Mouse (Mus musculus) lung, postnatal 0 days (tissue): ENCODE results near the gene Limd2. TPM values are rescaled to one million over a fixed set of nuclear protein-coding genes. Genes with fewer than 3 reads are reported as not detected.
A peak's percentile ranks its signal among the peaks of the same experiment; 100 is the strongest.

Source experiments
- ATAC-seq: fragments of 200-750 bp; cut with Nextera tagmentation; 2 replicates; pipeline ENCODE4 v1.8.0; 2017; ENCODE audit warnings: moderate library complexity
- DNase-seq: peaks from one replicate; pipeline ENCODE4 v3.0.0-alpha.2; 2016; ENCODE audit warnings: low spot score
- H3K27ac ChIP-seq: fragments of 300-500 bp; sonication (generic); 2 replicates; pipeline ENCODE4 v1.5.1; 2014; ENCODE audit warnings: antibody characterized with exemption, mild to moderate bottlenecking, low read length, mixed read lengths
- H3K27me3 ChIP-seq: fragments of 300-500 bp; sonication (generic); replicated peaks from 2 replicates; pipeline ENCODE4 v1.6.1; 2014; ENCODE audit warnings: low read length, mixed read lengths; ENCODE audit not compliant: insufficient read depth
- H3K36me3 ChIP-seq: fragments of 300-500 bp; sonication (generic); 2 replicates; pipeline ENCODE4 v1.6.1; 2014; ENCODE audit warnings: low read length, mixed read lengths; ENCODE audit not compliant: insufficient read depth
- H3K4me1 ChIP-seq: fragments of 300-500 bp; sonication (generic); 2 replicates; pipeline ENCODE4 v1.6.1; 2014; ENCODE audit warnings: antibody characterized with exemption, low read depth, low read length, mixed read lengths; ENCODE audit not compliant: insufficient read depth
- H3K4me2 ChIP-seq: fragments of 300-500 bp; sonication (generic); replicated peaks from 2 replicates; pipeline ENCODE4 v1.6.1; 2014; ENCODE audit warnings: low read depth, mild to moderate bottlenecking, low read length, moderate library complexity, mixed read lengths
- H3K4me3 ChIP-seq: fragments of 300-500 bp; sonication (generic); 2 replicates; pipeline ENCODE4 v1.5.1; 2014; ENCODE audit warnings: low read depth, low read length
- H3K9ac ChIP-seq: fragments of 300-500 bp; sonication (generic); replicated peaks from 2 replicates; pipeline ENCODE4 v1.6.1; 2014; ENCODE audit warnings: low read depth, mild to moderate bottlenecking
- H3K9me3 ChIP-seq: fragments of 300-500 bp; sonication (generic); 2 replicates; pipeline ENCODE4 v1.6.1; 2016; ENCODE audit warnings: low read length, mixed read lengths
- CTCF ChIP-seq: IDR thresholded peaks from 2 replicates; pipeline ENCODE4 v1.5.1; 2016; ENCODE audit warnings: antibody characterized with exemption, mild to moderate bottlenecking
- EP300 ChIP-seq: IDR thresholded peaks from 2 replicates; pipeline ENCODE4 v1.6.1; 2016; ENCODE audit warnings: antibody characterized with exemption, mild to moderate bottlenecking, control low read depth
- WGBS: fragments of 180-500 bp; shearing (Covaris S2); extraction: QIAGEN DNeasy Blood & Tissue Kit; methylation state at CpG from one replicate; pipeline ENCODE4 v1.1.7; 2014; 5-methylcytosine and 5-hydroxymethylcytosine counted together
- polyA plus RNA-seq: library from polyadenylated mRNA; unstranded; fragments of >200 nt; fragmentation: Nextera tagmentation; extraction: Ambion mirVana; gene quantifications from 2 replicates; pipeline ENCODE4 v1.2.1, GENCODE M21; 2015

Gene Limd2
- polyA plus RNA-seq, 1 experiment from 2014 or later = 226 TPM

- peaks cover 21% of the 10 kb centered on the region for H3K36me3 ChIP-seq
- peak overlapping the region; percentile 86 for H3K4me3 ChIP-seq
- H3K4me2 ChIP-seq = peak overlapping the region; percentile 96
- no peaks in the 10 kb centered on the region for H3K27me3 ChIP-seq
- H3K9ac ChIP-seq = 0 out of 2 replicates have a peak overlapping the region, but pooled peaks have one; percentile 66
- peak overlapping the region; percentile 93 for H3K27ac ChIP-seq
- TF ChIP-seq EP300 (no peak), CTCF (peak; percentile 72)
- H3K4me1 ChIP-seq = peaks cover 17% of the 10 kb centered on the region
- WGBS = 51% methylated on average over 14 of the region's 14 CpGs
- no peak for ATAC-seq
- DNase-seq = peak; percentile 40
- H3K9me3 ChIP-seq = no peaks in the 10 kb centered on the region
These were observed 2.4 kb downstream of the Limd2 start for GRCm38 (mm10) chr11:106158081-106158929.

GRCm38 (mm10) chr11:106157154-106157553, 3.5 kb downstream of the Limd2 start:
- no peaks in the 10 kb centered on the region for H3K27me3 ChIP-seq
- no peak overlapping the region for H3K4me3 ChIP-seq
- TF ChIP-seq EP300 (no peak), CTCF (no peak)
- no peaks in the 10 kb centered on the region for H3K9me3 ChIP-seq
- no peak overlapping the region for H3K4me2 ChIP-seq
- no peak for ATAC-seq
- no peak overlapping the region for H3K27ac ChIP-seq
- H3K4me1 ChIP-seq = peaks cover 15% of the 10 kb centered on the region
- DNase-seq = no peak
- WGBS = 71% methylated on average over 7 of the region's 7 CpGs
- H3K36me3 ChIP-seq = peaks cover 31% of the 10 kb centered on the region
- no peak overlapping the region for H3K9ac ChIP-seq

- TF ChIP-seq CTCF = no peak
- TF ChIP-seq EP300 = no peak
- Histone ChIP-seq H3K4me1 (peaks cover 15% of the 10 kb centered on the region), H3K27me3 (no peaks in the 10 kb centered on the region), H3K36me3 (peaks cover 35% of the 10 kb centered on the region), H3K4me3 (no peak overlapping the region), H3K4me2 (no peak overlapping the region), H3K9me3 (no peaks in the 10 kb centered on the region), H3K9ac (no peak overlapping the region), H3K27ac (no peak overlapping the region)
- DNase-seq (no peak), ATAC-seq (no peak)
- WGBS = 57% methylated on average over 1 of the region's 1 CpGs
These were observed 4.4 kb downstream of the Limd2 start for GRCm38 (mm10) chr11:106156257-106156656.

- Histone ChIP-seq H3K4me2 (no peak overlapping the region), H3K36me3 (peaks cover 40% of the 10 kb centered on the region), H3K9ac (no peak overlapping the region), H3K4me3 (no peak overlapping the region), H3K9me3 (no peaks in the 10 kb centered on the region), H3K27ac (no peak overlapping the region), H3K27me3 (no peaks in the 10 kb centered on the region), H3K4me1 (peaks cover 11% of the 10 kb centered on the region)
- DNase-seq (no peak), ATAC-seq (no peak)
- TF ChIP-seq EP300 (no peak), CTCF (no peak)
- WGBS = 49% methylated on average over 3 of the region's 3 CpGs
These were observed 4.9 kb downstream of the Limd2 start for GRCm38 (mm10) chr11:106155761-106156160.

GRCm38 (mm10) chr11:106154770-106155169, 5.9 kb downstream of the Limd2 start:
- Histone ChIP-seq H3K4me1 (peaks cover 8% of the 10 kb centered on the region), H3K4me2 (no peak overlapping the region), H3K36me3 (peaks cover 50% of the 10 kb centered on the region), H3K9ac (no peak overlapping the region), H3K27me3 (no peaks in the 10 kb centered on the region), H3K4me3 (no peak overlapping the region), H3K9me3 (no peaks in the 10 kb centered on the region), H3K27ac (no peak overlapping the region)
- 72% methylated on average over 2 of the region's 2 CpGs for WGBS
- ATAC-seq (no peak), DNase-seq (no peak)
- TF ChIP-seq CTCF (no peak), EP300 (no peak)

- Histone ChIP-seq H3K36me3 (peaks cover 57% of the 10 kb centered on the region), H3K4me3 (no peak overlapping the region), H3K27me3 (no peaks in the 10 kb centered on the region), H3K4me1 (peaks cover 8% of the 10 kb centered on the region), H3K9me3 (no peaks in the 10 kb centered on the region), H3K9ac (no peak overlapping the region), H3K4me2 (no peak overlapping the region), H3K27ac (no peak overlapping the region)
- WGBS = 66% methylated on average over 5 of the region's 5 CpGs
- TF ChIP-seq EP300 (no peak), CTCF (no peak)
- ATAC-seq (no peak), DNase-seq (no peak)
These were observed 6.6 kb downstream of the Limd2 start for GRCm38 (mm10) chr11:106154091-106154490.
